Mouse (Mus musculus) liver, embryonic 14.5 days (tissue): Measurements from ENCODE around the gene Acot6.

ENCODE experiments used
- CTCF ChIP-seq: IDR thresholded peaks from 2 replicates; pipeline ENCODE4 v1.5.1; 2016; ENCODE audit warnings: antibody characterized with exemption, low read depth, control low read depth
- EP300 ChIP-seq: IDR thresholded peaks from 2 replicates; pipeline ENCODE4 v1.6.1; 2016; ENCODE audit warnings: antibody characterized with exemption, low read depth

GRCm38 (mm10) chr12:84126899-84127298 is 26.4 kb downstream of the Acot6 start:
- TF ChIP-seq EP300 (no peak), CTCF (no peak)
